Mouse (Mus musculus) spleen, postnatal 14 days (tissue): ENCODE results near the gene H2afy.

Experiments used
- DNase-seq, 2 experiments: peaks; one replicate each; pipeline ENCODE4 v3.0.0; 2021 to 2022; ENCODE audit warnings: low spot score in 2 of 2

The H2afy gene

GRCm38 (mm10) chr13:56136200-56136599 is at the start of gene H2afy:
Gene H2afy, minus strand, starts transcription at chr13:56136361.
- DNase-seq, result no peak

GRCm38 (mm10) chr13:56183687-56184086 is 47.5 kb upstream of the H2afy start:
- no peak for DNase-seq

- no peak for DNase-seq
Measured at GRCm38 (mm10) chr13:56181424-56181823, 45.3 kb upstream of the H2afy start.

- DNase-seq, result no peak
Measured at GRCm38 (mm10) chr13:56178416-56179035, 42.4 kb upstream of the H2afy start, which contains the start of gene Tifab. Gene Tifab, minus strand, starts transcription at chr13:56178885.

GRCm38 (mm10) chr13:56176310-56176709 is 40.1 kb upstream of the H2afy start:
- DNase-seq, result no peak

- DNase-seq, result no peak
Measured at GRCm38 (mm10) chr13:56175848-56176247, 39.7 kb upstream of the H2afy start.

- no peak for DNase-seq
Measured at GRCm38 (mm10) chr13:56172901-56173545, 36.9 kb upstream of the H2afy start.

GRCm38 (mm10) chr13:56172106-56172505 is 35.9 kb upstream of the H2afy start:
- no peak for DNase-seq

GRCm38 (mm10) chr13:56168403-56168781 is 32.2 kb upstream of the H2afy start:
- DNase-seq, result no peak

GRCm38 (mm10) chr13:56167446-56168402 is 31.6 kb upstream of the H2afy start:
- no peak for DNase-seq

- DNase-seq, result no peak
Measured at GRCm38 (mm10) chr13:56165561-56165960, 29.4 kb upstream of the H2afy start.

- DNase-seq, result no peak
Measured at GRCm38 (mm10) chr13:56164372-56164771, 28.2 kb upstream of the H2afy start.

GRCm38 (mm10) chr13:56163751-56164150 is 27.6 kb upstream of the H2afy start:
- DNase-seq, result no peak

- DNase-seq, result no peak
Measured at GRCm38 (mm10) chr13:56162859-56163258, 26.7 kb upstream of the H2afy start.

GRCm38 (mm10) chr13:56159614-56160363 is 23.6 kb upstream of the H2afy start:
- DNase-seq, result no peak

- peak in 1 of 2 experiments; percentile 46 for DNase-seq
Measured at GRCm38 (mm10) chr13:56159016-56159601, 22.9 kb upstream of the H2afy start.

- DNase-seq, result no peak
Measured at GRCm38 (mm10) chr13:56155671-56156070, 19.5 kb upstream of the H2afy start.

- DNase-seq, result no peak
Measured at GRCm38 (mm10) chr13:56155048-56155447, 18.9 kb upstream of the H2afy start.

GRCm38 (mm10) chr13:56152773-56153460 is 16.8 kb upstream of the H2afy start:
- no peak for DNase-seq

- DNase-seq, result peak; percentile 39 to 54
Measured at GRCm38 (mm10) chr13:56151404-56152226, 15.5 kb upstream of the H2afy start.
